Mouse (Mus musculus): Measurements from ENCODE around the gene Cdh23.

Cdh23 gene

GRCm38 (mm10) chr10:60474549-60474948 is 221.7 kb downstream of the Cdh23 start:
- no peak for DNase-seq (ENCODE audit: low spot score)

- DNase-seq (ENCODE audit: low spot score), result no peak
Measured at GRCm38 (mm10) chr10:60473782-60474322, 222.4 kb downstream of the Cdh23 start.

- no peak for DNase-seq (ENCODE audit: low spot score)
Measured at GRCm38 (mm10) chr10:60467752-60468151, 228.5 kb downstream of the Cdh23 start.

GRCm38 (mm10) chr10:60463953-60464647 is 232.2 kb downstream of the Cdh23 start:
- DNase-seq (ENCODE audit: low spot score), result no peak

DNA sequence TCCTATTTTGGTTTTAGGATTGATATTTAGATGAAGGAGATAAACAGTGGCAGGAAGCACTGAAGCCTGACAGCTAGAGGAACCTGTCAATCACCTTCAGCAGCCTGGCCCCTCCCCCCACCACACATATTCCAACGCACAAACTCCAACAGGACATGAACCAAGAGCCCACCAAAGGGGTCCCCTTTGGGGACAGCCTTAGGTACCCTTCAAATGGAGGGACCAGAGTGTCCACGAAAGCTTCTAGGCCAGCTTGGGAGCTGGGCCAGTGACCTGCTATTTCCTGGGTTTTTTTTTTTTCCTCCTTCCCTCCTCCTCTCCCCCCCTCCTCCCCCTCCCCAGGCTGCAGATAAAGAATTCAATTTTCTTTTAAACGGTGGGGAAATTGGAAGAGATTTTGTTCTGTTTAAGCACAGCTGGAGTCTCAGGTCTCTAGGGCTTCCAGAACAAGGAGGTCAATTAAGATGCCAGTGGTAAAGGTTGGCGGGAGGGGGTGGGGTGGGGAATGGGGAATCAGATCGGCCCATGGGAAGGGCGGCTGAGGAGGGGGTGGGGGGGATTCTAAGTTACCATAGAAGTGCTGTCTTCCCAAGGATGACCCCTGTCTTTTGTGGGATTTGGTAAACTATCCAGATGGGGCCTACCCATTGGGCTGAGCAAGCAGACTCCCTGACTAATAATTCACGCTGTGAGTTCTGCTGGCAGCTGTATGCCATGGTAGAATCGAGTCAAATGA is 239.5 kb downstream of the Cdh23 start:
- no peak for DNase-seq (ENCODE audit: low spot score)

DNA sequence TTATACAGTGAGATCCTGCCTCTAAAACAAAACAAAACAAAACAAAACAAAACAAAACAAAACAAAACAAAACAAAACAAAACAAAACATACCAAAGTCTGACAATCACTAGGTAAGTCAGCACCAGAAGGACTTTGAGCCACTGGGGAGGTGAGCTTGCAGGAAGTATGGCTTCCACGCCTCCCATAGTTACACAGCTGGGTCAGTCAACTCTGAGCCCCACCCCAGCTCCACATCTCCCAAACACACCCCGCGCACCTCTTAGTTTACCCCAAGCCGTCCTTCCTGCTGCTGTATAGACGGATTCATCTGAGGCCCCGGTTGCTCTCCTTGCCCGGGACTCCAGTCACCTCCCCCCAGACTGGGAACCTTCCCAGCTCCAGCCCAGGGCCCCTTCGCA is 241.1 kb downstream of the Cdh23 start:
- no peak for DNase-seq (ENCODE audit: low spot score)

DNA sequence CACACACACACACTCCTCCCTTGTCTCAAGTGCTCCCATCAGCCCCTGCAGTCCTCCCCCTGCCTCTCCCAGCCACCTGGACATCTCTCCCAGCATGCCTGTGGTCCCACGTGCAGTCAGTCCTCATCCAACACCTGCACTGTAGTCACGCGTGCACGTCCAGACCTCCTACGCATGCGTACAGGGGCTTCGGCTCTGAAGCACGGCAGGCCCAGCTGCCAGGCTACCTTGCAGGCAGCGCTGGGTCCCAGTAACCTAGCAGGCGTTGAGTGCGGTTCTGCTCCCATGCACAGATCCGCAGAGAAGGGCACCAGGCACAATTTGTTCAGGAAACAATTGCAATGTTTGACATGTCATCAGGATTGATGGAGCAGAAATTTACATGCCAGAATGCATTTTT is 249.1 kb downstream of the Cdh23 start:
- no peak for DNase-seq (ENCODE audit: low spot score)

DNA sequence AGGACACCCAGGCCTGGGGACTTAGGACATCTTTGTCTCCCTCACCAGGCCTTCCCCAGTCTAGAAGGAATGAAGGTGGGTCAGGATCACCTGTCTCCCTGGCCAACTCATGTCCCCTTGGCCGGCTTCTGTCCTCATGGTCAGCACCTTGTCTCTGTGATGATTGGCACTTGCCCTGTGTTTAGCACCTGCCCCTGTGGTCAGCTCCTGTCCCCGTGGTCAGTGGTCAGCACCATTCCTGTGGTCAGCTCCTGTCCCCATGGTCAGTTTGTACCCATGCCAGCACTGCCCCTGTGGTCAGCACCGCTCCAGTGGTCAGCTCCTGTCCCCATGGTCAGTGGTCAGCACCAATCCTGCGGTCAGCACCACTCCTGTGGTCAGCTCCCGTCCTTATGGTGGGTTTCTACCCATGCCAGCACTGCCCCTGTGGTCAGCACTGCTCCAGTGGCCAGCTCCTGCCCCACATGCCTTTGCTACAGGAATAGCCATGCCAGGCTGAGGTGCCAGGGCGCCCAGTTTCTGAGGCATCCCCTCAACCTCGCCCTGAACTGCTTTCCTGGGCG is 251.2 kb downstream of the Cdh23 start:
- peak; percentile 6 for DNase-seq (ENCODE audit: low spot score)

- no peak for DNase-seq (ENCODE audit: low spot score)
Measured at GRCm38 (mm10) chr10:60443078-60443477, 253.2 kb downstream of the Cdh23 start.

DNA sequence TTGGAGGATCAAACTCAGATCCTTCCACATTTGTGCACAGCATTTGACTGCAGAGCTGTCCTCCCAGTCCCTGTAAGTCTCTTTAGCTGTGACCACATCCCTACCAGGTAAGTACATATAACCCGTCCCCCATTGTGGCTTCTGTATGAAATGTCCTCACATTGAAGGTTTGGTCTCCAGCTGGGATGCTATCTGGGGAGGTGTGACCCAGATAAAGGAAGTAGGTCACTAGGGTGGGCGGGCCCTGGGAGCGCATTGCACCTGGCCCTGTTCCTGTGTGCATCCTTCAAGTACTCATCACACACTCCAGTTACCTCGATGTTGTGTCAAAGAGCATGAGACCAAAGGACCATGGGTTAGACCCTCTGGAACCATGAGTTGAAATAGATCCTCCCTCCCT is 254.0 kb downstream of the Cdh23 start:
- DNase-seq (ENCODE audit: low spot score), result no peak

GRCm38 (mm10) chr10:60432679-60433078 is 263.6 kb downstream of the Cdh23 start:
- DNase-seq (ENCODE audit: low spot score), result no peak

DNA sequence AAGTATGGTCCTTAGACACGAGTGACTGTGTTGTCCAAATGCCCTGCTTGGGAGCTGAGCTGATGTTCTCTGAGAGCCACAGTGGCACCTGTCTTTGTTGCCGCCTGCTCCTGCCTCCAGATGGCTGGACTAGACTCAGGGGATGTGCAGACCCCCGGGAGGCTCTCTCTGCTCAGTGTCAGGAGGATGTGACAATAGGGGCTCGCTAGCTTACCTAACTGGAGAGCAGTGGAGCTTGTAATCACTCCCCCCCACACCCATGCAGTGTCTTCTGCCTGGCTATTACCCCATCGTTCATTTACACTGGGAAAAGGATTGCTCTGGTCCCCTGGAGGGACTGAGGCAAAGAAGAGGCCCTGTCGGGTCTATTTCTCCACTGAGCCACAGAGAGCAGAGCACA is 265.7 kb downstream of the Cdh23 start:
- DNase-seq (ENCODE audit: low spot score), result no peak

- no peak for DNase-seq (ENCODE audit: low spot score)
Measured at GRCm38 (mm10) chr10:60430001-60430400, 266.3 kb downstream of the Cdh23 start.

DNA sequence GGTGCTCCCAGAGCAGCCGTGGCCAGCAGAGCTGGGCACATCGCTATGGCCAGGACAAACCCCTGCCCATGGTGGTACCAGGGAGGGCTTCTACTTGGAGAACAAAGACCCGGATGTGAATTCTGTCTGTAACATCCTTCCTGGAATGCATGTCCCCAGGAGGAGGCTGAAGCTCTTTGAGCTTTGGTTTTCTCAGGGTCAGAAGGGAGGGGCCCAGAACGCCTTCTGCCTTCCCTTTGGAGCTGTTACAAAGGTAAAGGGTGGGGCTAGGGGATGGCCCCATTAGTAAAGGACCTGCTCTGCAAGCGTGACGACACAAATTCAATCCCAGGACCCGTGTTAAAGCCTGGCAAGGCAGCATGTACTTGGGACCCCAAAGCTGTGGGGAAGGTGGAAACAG is 273.5 kb downstream of the Cdh23 start:
- DNase-seq (ENCODE audit: low spot score), result no peak

DNA sequence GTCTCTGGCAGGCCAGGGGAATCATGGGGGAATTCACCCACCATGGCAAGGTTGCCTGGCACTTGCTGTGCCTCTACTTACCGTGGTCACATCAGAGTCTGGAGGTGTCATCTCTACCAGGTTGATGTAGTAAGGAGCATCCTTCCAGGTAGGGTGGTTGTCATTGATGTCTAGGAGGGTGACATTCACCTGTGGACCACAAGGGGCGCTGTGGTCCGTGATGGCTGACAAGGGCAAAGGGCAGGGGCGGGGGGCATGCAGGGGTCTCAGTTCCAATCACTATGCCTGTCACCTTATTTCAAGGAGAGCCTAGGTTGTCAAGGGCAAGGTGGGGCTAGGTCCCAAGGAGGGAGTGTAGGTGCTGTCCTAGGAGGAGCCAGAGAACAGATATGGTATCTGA is 276.7 kb downstream of the Cdh23 start:
- no peak for DNase-seq (ENCODE audit: low spot score)

DNA sequence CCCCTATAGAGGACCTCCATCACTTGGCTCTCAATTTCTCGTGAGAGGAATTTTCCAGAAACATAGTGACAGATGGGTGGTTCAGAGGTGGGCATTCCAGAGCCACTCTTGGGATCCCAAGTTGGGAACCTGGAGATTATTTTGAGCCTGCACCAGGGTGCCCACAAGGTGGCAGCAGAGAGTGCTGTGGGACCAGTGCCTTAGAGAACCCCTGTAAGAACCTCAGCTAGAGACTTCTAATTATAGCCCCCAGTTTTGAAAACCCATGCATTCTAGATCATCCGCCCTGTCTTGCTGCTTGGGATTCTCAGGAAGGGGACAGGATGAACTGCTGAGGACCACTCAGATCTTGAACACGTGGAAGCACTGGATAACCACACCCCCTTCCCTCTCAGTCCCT is 278.2 kb downstream of the Cdh23 start:
- no peak for DNase-seq (ENCODE audit: low spot score)

DNA sequence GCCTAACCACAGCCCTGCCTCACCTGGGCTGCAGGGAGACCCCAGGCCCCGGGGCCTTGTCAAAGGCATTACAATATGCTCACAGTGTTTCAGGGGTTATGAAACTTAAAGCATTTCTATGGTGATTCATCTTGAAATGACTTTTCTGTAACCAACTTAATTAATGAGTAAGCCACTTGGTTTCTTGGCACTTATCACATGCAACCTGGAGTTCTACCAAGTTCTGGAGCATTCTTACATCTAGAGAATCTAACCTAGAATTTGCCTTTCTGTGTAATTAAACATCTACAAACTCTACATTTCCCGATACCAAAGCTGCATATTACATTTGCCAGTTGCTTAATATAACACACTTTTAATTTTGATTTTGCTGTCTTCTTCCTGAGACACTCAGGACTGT is 279.2 kb downstream of the Cdh23 start:
- no peak for DNase-seq (ENCODE audit: low spot score)

GRCm38 (mm10) chr10:60413756-60414155 is 282.5 kb downstream of the Cdh23 start:
- no peak for DNase-seq (ENCODE audit: low spot score)

DNA sequence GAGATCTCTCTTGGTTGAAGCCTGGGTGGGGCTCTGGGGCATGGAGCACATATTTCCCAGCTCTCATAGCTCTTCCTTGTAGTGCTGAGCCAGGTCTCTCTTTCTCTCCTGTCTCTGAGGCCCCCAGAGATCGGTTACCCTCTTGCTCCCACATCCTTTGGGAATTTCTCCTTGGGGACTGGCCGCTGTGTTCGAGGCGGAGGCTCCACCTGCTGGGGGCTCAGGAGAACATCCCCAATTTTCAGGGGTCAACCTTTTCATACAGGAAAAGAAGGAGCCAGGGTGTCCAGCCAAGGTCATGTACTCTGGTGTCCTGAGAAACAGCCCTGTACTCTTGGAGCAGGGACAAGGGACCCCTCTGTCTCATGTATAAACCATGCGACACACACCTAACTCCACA is 284.5 kb downstream of the Cdh23 start:
- DNase-seq (ENCODE audit: low spot score), result no peak

- DNase-seq (ENCODE audit: low spot score), result no peak
Measured at GRCm38 (mm10) chr10:60407831-60408230, 288.5 kb downstream of the Cdh23 start.

DNA sequence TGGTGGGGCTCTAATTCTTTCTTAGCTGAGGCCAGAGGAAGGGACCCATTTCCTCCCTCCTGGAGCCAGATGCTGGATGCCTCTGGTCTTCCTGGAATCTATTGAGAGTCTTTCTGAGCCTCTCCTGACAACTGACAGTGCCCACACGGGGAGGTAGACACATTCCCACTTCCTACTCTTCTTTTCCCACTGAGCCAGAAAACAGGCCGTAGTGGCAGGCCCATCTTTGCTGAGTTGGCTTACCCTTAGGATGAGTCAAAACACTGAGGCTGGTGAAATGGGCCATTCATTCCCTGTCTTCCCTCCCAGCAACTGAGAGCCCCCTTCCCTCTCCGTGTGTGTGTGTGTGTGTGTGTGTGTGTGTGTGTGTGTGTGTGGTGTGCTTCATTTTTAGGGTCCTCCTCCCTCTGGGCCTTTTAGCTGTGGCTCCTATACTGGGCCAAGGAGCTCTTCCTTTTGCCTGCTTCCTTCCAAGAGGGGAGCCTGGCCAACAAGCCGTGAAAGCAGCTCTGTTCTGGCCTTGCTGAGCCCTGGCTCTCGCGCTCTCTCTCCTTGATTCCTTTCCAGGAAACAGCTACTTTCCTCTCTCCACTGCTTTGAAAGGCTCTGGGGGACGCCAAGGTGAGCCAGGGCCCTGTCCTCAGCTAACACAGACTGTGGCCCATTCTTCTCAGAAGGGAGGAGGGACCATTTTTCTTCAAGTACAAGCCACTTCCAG is 290.7 kb downstream of the Cdh23 start:
- DNase-seq (ENCODE audit: low spot score), result no peak

GRCm38 (mm10) chr10:60400507-60401295 is 295.6 kb downstream of the Cdh23 start:
- no peak for DNase-seq (ENCODE audit: low spot score)
